Mouse (Mus musculus) midbrain, embryonic 14.5 days (tissue): ENCODE results near the gene Fyb2. TPM values are rescaled to one million over a fixed set of nuclear protein-coding genes. Genes with fewer than 3 reads are reported as not detected.
"Not testable (repeated sequence)": the region's sequence is repeated elsewhere in the genome, so short reads cannot be mapped to it uniquely, and the experiment has no call there.

Experiments used
- ATAC-seq: fragments of 200-750 bp; cut with Nextera tagmentation; 2 replicates; pipeline ENCODE4 v1.8.0; 2017; ENCODE audit warnings: moderate number of reproducible peaks, moderate library complexity; ENCODE audit not compliant: low FRiP score, low TSS enrichment
- DNase-seq: peaks from one replicate; pipeline ENCODE4 v3.0.0-alpha.2; 2015
- H3K27ac ChIP-seq: fragments of 300-500 bp; sonication (generic); replicated peaks from 2 replicates; pipeline ENCODE4 v1.5.1; 2014; ENCODE audit warnings: mild to moderate bottlenecking, low read depth, low read length, moderate library complexity
- H3K27me3 ChIP-seq: fragments of 300-500 bp; sonication (generic); 2 replicates; pipeline ENCODE4 v1.6.1; 2014; ENCODE audit warnings: low read length, control low read depth, mixed read lengths; ENCODE audit not compliant: control insufficient read depth, insufficient read depth
- H3K36me3 ChIP-seq: fragments of 300-500 bp; sonication (generic); 2 replicates; pipeline ENCODE4 v1.6.1; 2014; ENCODE audit warnings: low read length, control low read depth; ENCODE audit not compliant: control insufficient read depth, insufficient read depth
- H3K4me1 ChIP-seq: fragments of 300-500 bp; sonication (generic); 2 replicates; pipeline ENCODE4 v1.6.1; 2014; ENCODE audit warnings: mild to moderate bottlenecking, antibody characterized with exemption, low read length, control low read depth; ENCODE audit not compliant: control insufficient read depth, insufficient read depth
- H3K4me2 ChIP-seq: fragments of 300-500 bp; sonication (generic); 2 replicates; pipeline ENCODE4 v1.6.1; 2014; ENCODE audit warnings: mild to moderate bottlenecking, low read length, moderate library complexity
- H3K4me3 ChIP-seq: fragments of 300-500 bp; sonication (generic); replicated peaks from 2 replicates; pipeline ENCODE4 v1.5.1; 2014; ENCODE audit warnings: low read depth, low read length
- H3K9ac ChIP-seq: fragments of 300-500 bp; sonication (generic); replicated peaks from 2 replicates; pipeline ENCODE4 v1.6.1; 2014; ENCODE audit warnings: mild to moderate bottlenecking, low read length, moderate library complexity
- H3K9me3 ChIP-seq: fragments of 300-500 bp; sonication (generic); 2 replicates; pipeline ENCODE4 v1.6.1; 2016; ENCODE audit warnings: low read length, control low read depth, mixed read lengths; ENCODE audit not compliant: control insufficient read depth
- WGBS: fragments of 180-500 bp; shearing (Covaris S2); extraction: QIAGEN DNeasy Blood & Tissue Kit; methylation state at CpG from one replicate; pipeline ENCODE4 v1.1.7; 2014; 5-methylcytosine and 5-hydroxymethylcytosine counted together
- polyA plus RNA-seq: library from polyadenylated mRNA; unstranded; fragments of >200 nt; fragmentation: Nextera tagmentation; extraction: Ambion mirVana; gene quantifications from 2 replicates; pipeline ENCODE4 v1.2.1, GENCODE M21; 2014

The Fyb2 gene
- polyA plus RNA-seq, 1 experiment from 2014 or later: 0.14 TPM

GRCm38 (mm10) chr4:104988709-104989108 is 75.5 kb downstream of the Fyb2 start:
- Histone ChIP-seq H3K27me3 (no peaks in the 10 kb centered on the region), H3K4me2 (no peak overlapping the region), H3K27ac (no peak overlapping the region), H3K9me3 (no peaks in the 10 kb centered on the region), H3K4me1 (no peaks in the 10 kb centered on the region), H3K36me3 (no peaks in the 10 kb centered on the region), H3K9ac (no peak overlapping the region), H3K4me3 (no peak overlapping the region)
- 89% methylated on average over 7 of the region's 7 CpGs for WGBS
- no peak for DNase-seq
- ATAC-seq: no peak

- H3K27me3 ChIP-seq: no peaks in the 10 kb centered on the region
- H3K9me3 ChIP-seq: no peaks in the 10 kb centered on the region
- no peak overlapping the region for H3K4me2 ChIP-seq
- H3K4me1 ChIP-seq: no peaks in the 10 kb centered on the region
- DNase-seq (no peak), ATAC-seq (no peak)
- 88% methylated on average over 6 of the region's 6 CpGs for WGBS
- H3K36me3 ChIP-seq: no peaks in the 10 kb centered on the region
- H3K4me3 ChIP-seq: no peak overlapping the region
- H3K9ac ChIP-seq: no peak overlapping the region
- no peak overlapping the region for H3K27ac ChIP-seq
Measured at GRCm38 (mm10) chr4:104990016-104990415, 76.8 kb downstream of the Fyb2 start.

- DNase-seq (no peak), ATAC-seq (no peak)
- no peaks in the 10 kb centered on the region for H3K4me1 ChIP-seq
- H3K36me3 ChIP-seq: no peaks in the 10 kb centered on the region
- H3K4me3 ChIP-seq: no peak overlapping the region
- H3K4me2 ChIP-seq: no peak overlapping the region
- H3K27ac ChIP-seq: no peak overlapping the region
- no peaks in the 10 kb centered on the region for H3K27me3 ChIP-seq
- H3K9me3 ChIP-seq: no peaks in the 10 kb centered on the region
- H3K9ac ChIP-seq: no peak overlapping the region
- WGBS: 85% methylated on average over 3 of the region's 3 CpGs
Measured at GRCm38 (mm10) chr4:104990686-104991085, 77.4 kb downstream of the Fyb2 start.

GRCm38 (mm10) chr4:104992271-104992670 is 79.0 kb downstream of the Fyb2 start:
- Histone ChIP-seq H3K4me2 (no peak overlapping the region), H3K9ac (no peak overlapping the region), H3K4me3 (no peak overlapping the region), H3K9me3 (no peaks in the 10 kb centered on the region), H3K27me3 (no peaks in the 10 kb centered on the region), H3K27ac (no peak overlapping the region), H3K4me1 (no peaks in the 10 kb centered on the region), H3K36me3 (no peaks in the 10 kb centered on the region)
- 80% methylated on average over 3 of the region's 3 CpGs for WGBS
- DNase-seq: no peak
- ATAC-seq: no peak

GRCm38 (mm10) chr4:104993140-104993874 is 80.1 kb downstream of the Fyb2 start:
- whole genome bisulfite sequencing: 90% methylated on average over 10 of the region's 10 CpGs
- H3K27ac ChIP-seq: no peak overlapping the region
- no peaks in the 10 kb centered on the region for H3K27me3 ChIP-seq
- H3K4me3 ChIP-seq: no peak overlapping the region
- no peaks in the 10 kb centered on the region for H3K9me3 ChIP-seq
- no peaks in the 10 kb centered on the region for H3K36me3 ChIP-seq
- H3K4me1 ChIP-seq: no peaks in the 10 kb centered on the region
- DNase-seq (no peak), ATAC-seq (no peak)
- no peak overlapping the region for H3K9ac ChIP-seq
- no peak overlapping the region for H3K4me2 ChIP-seq

- Histone ChIP-seq H3K36me3 (no peaks in the 10 kb centered on the region), H3K27ac (no peak overlapping the region), H3K27me3 (no peaks in the 10 kb centered on the region), H3K9me3 (no peaks in the 10 kb centered on the region), H3K4me1 (no peaks in the 10 kb centered on the region), H3K4me3 (no peak overlapping the region), H3K4me2 (no peak overlapping the region), H3K9ac (no peak overlapping the region)
- 83% methylated on average over 5 of the region's 5 CpGs for WGBS
- ATAC-seq: no peak
- no peak for DNase-seq
Measured at GRCm38 (mm10) chr4:104999702-105000101, 86.4 kb downstream of the Fyb2 start.

- H3K27ac ChIP-seq: no peak overlapping the region
- DNase-seq (no peak), ATAC-seq (no peak)
- H3K9me3 ChIP-seq: no peaks in the 10 kb centered on the region
- H3K4me3 ChIP-seq: no peak overlapping the region
- no peak overlapping the region for H3K9ac ChIP-seq
- no peak overlapping the region for H3K4me2 ChIP-seq
- H3K36me3 ChIP-seq: no peaks in the 10 kb centered on the region
- H3K4me1 ChIP-seq: no peaks in the 10 kb centered on the region
- WGBS: 70% methylated on average over 1 of the region's 1 CpGs
- no peaks in the 10 kb centered on the region for H3K27me3 ChIP-seq
Measured at GRCm38 (mm10) chr4:105001736-105002135, 88.5 kb downstream of the Fyb2 start.

GRCm38 (mm10) chr4:105004135-105004534 is 90.9 kb downstream of the Fyb2 start:
- WGBS: 74% methylated on average over 8 of the region's 8 CpGs
- H3K4me1 ChIP-seq: no peaks in the 10 kb centered on the region
- no peak overlapping the region for H3K4me3 ChIP-seq
- 0 out of 2 replicates have a peak, but pooled peaks cover 3% of the 10 kb centered on the region for H3K9me3 ChIP-seq
- no peaks in the 10 kb centered on the region for H3K27me3 ChIP-seq
- H3K9ac ChIP-seq: no peak overlapping the region
- no peak for ATAC-seq
- no peaks in the 10 kb centered on the region for H3K36me3 ChIP-seq
- DNase-seq: no peak
- no peak overlapping the region for H3K27ac ChIP-seq
- H3K4me2 ChIP-seq: no peak overlapping the region

- not testable (repeated sequence) for H3K4me3 ChIP-seq, H3K4me1 ChIP-seq, ATAC-seq, H3K27me3 ChIP-seq, H3K36me3 ChIP-seq, DNase-seq, H3K27ac ChIP-seq, H3K9ac ChIP-seq, H3K4me2 ChIP-seq, H3K9me3 ChIP-seq
- 87% methylated on average over 11 of the region's 12 CpGs for WGBS
Measured at GRCm38 (mm10) chr4:105004649-105005048, 91.4 kb downstream of the Fyb2 start.
